Mouse (Mus musculus): ENCODE results near the gene Rfk.

Gene Rfk

DNA sequence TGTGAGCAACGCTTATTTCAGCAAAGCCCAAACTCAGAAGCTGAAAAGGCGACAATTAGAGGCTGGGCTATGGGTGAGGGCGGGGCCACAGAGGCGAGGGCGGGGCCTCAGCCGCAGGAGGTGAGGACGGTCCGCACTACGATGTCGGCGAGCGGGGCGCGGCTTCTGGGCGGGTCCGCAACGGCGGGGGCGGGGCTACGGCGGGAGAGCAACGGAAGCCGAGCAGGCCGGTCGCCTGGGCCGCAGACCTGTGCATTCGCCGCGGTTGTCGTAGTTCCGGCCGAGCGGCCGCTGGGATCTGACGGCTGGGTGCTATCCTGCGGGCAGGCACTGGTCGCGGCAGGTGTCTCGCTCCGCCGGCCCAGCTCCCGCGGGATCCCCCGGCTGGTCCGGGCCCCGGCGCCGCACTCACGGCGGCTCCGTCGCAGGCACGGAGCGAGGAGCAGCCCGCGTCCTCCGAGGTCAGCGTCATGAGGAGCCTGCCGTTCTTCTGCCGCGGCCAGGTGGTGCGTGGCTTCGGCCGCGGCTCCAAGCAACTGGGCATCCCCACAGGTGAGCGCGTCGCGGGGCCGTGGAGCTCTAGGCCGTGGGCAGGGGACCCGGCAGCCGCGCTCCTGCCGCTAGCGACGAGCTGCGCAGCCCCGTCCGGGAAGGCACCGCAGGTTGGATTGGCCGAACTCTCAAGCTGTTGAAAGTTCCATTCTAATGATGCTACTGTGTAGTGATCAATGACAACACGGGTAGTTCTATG lies at the start of gene Rfk:
Rfk (plus strand) TSS at position 203 of the 751 bp plus-strand sequence.
- DNase-seq (ENCODE audit: low spot score): peak; percentile 90

DNA sequence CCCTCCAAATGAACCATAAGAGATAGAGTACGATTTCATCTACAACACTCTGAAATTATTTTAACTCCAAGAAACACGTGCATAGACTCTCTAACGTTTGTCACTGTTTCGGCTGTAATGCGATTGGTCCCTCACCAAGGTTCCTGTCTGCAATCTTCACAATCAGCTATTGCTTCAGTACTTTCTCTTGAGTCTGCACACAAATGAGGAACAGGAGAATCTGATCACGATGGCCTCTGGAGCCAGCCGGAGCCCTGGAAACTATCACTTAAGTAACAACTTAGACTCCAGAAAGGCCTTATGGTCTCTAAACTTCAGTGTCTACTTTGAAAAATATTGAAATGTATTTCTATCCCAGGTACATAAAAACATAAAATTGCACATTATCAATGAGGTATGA lies 49.0 kb upstream of the Rfk start:
- no peak for DNase-seq (ENCODE audit: low spot score)

DNA sequence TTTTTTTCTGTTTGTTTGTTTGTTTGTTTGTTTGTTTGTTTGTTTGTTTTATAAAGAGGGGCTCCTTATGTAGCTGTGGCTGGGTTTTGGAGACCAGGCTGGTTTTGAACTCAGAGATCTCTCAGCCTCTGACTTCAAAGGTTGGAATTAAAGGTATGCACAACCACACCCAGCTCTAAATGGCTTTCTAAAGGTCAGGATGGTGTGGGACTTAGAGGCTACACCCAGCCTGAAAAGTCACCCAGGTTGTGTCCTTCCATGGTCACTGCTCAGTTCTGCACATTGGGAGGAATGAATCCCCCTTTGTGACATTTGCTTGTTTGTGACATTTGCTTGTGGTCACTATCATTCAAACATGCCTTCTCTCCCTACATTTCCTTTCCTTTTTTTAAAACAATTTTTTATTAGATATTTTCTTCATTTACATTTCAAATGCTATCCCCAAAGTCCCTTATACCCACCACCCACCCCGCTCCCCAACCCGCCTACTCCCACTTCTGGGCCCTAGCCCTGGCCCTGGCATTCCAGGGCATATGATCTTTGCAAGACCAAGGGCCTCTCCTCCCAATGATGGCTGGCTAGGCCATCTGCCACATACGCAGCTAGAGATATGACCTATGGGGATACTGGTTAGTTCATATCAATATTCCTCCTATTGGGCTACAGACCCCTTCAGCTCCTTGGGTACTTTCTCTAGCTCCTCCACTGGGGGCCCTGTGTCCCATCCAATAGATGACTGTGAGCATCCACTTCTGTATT lies 46.9 kb upstream of the Rfk start:
- no peak for DNase-seq (ENCODE audit: low spot score)

DNA sequence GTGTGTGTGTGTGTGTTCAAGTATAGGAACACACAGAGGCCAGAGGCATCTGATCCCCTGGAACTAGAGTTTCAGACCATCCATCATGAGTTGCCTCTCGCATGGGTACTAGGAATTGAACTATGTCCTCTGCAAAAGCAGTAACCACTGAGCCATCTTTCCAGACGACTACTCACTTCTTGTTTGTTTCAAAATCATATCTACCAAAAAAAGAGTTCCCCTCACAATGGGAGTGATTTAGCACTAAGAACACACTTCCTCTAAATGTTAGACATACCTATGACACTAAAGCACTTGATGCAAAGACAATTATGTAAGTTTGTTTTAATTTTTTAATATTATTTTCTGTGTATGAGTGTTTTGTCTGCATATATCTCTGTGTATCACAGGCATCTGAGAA lies 46.0 kb upstream of the Rfk start:
- no peak for DNase-seq (ENCODE audit: low spot score)

DNA sequence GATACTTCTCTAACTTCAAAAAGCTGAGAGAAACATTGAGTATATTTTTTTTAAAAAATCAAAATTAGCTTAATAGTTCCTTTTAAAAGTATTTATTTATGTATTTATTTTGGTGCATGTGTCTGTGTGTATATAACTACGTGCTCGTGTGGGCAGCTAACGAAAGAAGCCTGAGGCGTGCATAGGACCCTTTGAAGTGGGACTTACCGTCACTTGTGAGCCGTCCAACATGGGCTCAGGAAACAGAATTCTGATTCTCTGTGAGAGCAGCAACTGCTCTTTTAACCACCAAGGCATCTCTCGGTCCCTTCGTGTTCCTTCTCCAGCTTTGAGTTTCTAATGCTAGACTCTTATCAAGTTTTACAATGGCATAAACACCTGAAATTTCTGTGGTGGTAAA lies 40.1 kb upstream of the Rfk start:
- no peak for DNase-seq (ENCODE audit: low spot score)

DNA sequence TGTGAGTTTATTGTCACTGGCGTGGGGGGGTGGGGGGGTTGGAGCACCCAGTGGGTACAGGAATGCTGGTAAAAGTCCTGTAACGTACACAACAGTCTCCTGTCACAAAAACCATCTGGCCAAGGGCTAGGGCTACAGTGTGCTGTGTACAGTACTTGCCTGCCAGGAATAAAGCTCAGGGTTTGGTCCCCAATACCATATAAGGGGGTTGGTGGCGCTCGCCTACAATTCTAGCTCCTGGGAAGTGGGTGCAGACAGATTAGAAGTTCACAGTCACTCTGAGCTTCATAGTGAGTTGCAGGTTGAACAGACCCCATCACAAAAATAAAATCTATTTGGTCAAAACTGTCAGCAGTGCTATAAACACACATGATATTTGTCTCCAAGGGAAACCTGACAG lies 39.5 kb upstream of the Rfk start:
- DNase-seq (ENCODE audit: low spot score): no peak

DNA sequence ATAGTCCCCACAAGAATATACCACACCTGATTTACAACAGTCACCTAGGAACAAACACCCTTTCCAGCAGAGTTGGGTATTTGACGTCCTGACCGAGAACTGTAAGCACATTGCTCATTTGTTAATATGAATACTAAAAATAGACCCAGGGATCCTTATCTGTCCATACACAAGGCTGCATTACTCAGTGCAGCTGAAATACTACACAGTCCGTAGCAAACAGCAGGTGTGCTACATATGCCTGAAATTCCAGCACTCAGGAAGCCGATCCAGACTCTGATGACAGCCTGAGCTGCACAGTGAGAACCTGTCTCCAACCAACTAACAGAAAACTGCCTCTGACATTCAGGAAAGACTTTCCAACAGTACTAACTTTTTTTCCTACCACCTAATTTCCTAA lies 39.0 kb upstream of the Rfk start:
- peak; percentile 46 for DNase-seq (ENCODE audit: low spot score)

DNA sequence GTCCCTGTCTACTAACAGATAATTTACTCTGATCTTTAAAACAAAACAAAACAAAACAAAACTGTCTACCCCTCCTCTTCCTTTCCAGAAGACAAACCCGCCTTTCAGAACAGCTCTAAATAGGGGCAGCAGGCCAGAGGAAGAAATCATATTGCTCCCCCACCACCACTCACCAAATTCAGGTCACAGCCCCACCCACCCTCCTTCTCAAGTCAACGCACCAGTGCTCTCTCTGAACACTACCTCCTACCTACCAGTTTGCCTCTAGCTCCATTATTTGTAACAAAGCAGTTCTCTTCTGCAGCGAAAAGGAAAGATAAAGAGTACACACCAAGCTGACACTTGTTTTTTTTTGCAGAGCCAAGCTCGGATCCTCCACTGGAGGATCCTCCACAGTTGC lies 38.5 kb upstream of the Rfk start:
- DNase-seq (ENCODE audit: low spot score): no peak

DNA sequence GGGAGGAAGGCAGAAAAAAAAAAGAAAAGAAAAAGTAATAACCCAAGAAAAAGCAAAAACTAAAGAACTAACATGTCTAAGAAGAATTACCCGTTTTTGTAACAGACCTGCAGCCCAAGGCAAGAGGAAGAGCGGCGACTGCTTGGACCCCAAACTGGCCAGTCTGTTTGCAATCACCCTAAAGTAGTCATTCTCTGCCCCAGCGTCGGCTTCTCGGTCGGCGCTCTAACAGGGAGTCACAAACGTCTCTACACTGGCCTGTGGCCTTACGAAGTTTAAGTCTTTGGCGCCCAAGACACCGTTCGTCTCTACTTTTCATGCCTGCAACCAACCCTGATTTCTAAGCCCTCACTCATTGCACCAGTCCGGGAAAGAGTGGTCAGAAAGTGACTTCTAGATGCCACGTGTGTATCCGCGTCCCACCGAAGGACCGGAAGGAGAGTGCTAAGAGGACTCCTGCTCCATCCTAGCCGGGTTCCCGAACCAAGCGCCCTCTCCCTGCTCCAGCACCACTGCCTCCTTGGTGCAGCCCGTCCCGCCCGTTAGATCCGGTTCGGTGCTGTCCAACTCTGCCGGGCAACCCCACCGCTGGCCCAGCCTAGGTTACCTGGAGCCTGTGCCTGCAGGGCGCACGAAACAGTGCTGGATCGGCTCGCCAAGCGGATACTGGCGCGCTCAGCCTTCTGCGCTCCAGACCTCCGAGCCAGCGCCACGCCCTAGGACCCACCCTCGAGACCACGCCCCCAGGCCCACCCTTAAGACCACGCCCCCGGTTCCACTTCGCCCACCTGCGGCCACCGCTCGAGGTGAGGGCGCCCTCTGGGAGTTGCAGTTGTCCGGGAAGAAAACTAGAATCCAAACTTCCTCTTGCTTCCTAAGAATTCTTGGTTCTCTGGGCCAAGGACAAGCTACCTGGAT lies 37.6 kb upstream of the Rfk start:
- peak; percentile 70 for DNase-seq (ENCODE audit: low spot score)

DNA sequence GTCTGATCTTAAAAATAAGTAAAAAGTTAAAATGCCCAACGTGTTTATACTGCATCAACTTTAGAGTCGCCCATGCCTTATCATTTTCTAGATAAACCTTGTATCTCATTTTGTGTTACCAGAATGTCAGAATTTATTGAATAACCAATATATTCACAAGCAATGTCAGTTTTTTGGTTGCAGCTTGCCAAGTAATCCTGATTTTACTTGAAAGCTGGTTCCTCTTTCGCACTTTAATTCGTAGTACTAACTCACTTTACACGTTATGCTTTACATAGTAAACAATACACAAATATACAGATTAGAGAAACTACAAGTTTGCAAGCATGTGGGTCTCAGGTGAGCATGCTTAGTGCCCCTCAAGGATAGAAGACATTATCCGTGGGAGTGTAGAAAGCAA lies 36.9 kb upstream of the Rfk start:
- DNase-seq (ENCODE audit: low spot score): no peak

DNA sequence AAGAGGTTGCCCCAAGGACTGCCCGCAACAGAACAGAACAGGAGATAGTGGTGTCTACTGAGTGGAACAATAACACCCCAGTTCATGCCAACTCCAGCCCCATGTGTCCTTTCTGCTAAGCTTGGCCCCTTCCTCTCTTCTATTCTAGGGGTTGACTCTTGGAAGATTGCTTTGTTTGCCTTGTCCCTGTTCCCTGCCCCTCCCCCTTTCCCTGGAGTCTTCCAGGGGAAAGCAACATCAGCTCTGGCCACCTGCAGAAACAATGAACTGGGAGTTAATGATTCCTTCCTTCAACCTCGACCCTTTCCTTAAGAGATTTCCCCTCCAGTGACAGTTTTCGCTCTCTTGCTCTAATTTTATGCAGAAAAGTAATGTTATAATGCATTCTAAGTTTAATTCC lies 36.5 kb upstream of the Rfk start:
- DNase-seq (ENCODE audit: low spot score): no peak

DNA sequence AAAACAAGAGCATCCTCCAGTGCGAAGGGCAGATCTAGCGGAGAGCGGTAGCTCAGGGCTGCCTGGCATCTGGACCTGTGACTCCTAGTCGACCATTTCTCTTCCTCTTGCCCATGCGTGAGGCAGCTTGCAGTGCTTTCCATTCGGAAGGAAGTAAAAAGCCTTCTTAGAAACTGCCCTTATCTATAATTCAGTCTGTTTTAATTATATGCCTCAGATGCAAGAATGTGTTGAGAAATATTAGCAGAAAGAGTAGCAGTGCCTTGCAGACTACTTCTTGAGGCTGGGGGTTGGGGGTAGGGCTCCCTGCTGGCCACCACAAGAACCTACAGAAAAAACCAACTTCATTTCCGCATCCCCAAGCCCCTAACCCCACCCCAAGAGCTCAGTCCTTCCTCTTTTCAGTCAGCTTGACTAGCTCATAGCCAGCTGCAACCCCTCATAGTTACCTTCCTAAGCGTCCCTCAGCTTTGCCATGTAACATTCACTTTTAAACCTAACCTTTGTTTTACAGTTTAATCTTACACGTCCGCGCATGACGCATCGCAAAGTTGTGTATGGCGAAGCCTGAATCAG lies 34.4 kb upstream of the Rfk start:
- DNase-seq (ENCODE audit: low spot score): no peak

DNA sequence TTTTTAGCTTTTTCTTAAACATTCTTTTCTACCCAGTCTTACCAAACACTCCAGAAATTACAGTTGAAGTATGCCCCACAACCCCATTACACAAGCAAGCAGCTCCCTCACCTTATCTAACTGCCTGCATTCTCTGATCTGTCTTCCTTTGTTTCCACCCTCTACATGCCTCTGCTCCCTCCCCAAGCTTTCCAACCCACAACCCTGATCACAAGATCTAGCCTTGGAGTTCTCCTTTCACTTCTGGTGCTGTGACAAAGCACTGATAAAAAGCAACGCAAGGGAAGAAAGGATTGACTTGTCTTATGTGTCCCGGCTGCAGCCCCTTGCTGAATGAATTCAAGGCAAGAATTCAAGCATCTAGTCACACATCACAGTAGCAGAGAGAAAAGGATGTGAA lies 32.7 kb upstream of the Rfk start:
- DNase-seq (ENCODE audit: low spot score): peak; percentile 26

DNA sequence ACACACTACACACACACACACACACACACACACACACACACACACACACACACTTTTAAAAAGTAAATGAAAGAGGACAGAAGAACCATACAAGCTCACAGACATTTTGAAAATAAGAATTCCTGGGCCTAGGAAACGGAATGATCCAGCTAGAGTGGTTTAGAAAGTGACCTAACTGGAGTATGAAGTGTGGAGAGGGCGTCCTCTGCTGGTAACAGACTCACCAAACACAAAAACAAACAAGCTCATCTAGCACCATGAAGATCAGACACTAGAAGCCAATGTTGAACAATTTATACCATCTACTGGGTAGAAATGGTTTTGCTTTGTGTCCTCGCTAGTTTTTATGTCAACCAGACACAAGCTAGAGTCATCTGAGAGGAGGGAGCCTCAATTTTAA lies 29.1 kb upstream of the Rfk start:
- DNase-seq (ENCODE audit: low spot score): peak; percentile 72

DNA sequence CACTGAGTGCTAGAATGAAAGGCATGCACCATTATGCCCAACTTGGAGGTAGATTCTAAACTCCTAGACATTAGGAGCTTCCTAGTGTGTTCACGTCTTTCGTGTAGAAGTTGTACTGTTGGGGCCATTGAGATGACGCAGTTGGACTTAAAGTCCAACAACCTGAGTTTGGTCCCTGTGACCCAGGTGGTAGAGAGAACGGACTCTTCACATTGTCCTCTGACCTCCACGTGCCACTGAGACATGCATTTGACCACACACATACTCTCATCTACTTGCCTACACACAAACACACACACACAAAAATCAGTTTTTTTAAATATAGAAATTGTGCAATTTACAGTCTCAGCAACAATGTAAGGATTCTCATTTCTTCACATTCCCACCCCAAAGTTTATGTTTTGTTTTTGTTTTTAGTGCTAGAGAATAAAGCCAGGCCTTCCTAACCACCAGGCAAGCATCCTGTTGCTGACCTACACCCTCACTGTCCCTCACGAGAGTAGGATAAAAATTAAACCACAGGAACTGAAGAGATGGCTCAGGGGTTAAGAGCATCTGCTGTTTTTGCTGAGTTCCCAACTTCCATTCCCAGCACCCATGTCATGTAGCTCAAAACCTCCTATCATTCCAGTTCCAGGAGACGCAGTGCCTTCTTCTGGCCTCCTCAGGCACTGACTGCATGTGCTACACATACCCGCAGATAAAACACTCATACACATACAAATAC lies 27.3 kb upstream of the Rfk start:
- DNase-seq (ENCODE audit: low spot score): no peak

DNA sequence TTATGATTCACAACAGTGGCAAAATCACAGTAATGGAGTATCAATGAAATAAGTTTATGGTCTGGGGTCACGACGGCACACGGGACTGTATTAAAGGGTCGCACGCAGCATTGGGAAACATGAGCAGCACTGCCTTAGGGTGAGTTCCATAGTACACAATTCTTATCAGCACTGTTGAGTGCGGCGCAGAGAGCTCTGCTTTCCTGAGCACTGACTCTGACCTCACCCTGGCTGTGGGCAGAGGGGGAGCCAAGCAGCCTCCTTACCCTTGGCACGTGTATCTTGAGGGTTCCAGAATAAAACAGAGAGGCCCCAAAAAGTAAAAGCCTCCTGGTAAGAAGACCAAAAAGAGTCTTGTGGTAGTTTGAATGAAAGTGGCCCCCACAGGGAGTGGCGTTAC lies 25.3 kb upstream of the Rfk start:
- no peak for DNase-seq (ENCODE audit: low spot score)

DNA sequence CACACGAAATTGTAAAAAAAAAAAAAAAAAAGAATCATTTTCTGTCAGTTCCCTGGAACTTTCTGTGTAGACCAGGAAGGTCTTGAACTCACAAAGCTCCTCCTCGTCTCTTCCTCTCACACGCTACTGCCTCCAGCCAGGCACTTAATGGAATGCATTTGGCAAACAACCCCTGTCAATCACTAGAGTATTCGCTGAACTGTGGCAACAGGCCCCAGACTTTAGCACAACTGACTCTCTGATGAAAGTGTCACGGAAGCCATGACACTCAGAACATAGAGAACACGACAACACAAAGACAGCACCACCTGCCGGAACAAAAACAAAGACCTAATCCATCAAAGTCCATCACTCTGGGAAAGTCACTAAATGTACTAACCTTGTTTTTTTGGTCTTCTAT lies 24.3 kb upstream of the Rfk start:
- DNase-seq (ENCODE audit: low spot score): no peak

DNA sequence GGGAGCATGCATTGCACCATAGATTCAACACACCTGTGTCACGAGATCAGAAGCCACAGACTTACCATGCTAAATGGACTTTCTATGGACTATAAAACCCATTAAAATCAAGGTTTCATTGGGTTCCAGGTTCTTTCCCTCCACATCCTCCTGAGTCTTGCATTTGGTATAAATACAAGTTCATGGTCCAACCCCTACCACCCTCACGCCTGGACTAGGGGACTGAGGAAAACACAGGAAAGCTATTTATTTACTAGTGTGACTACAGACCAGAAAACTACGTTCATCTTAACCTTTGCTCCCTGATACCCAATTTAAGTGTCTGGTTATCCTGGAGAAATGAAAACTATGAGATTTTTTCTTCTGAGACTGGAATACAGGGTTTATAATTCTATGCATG lies 21.1 kb upstream of the Rfk start, which contains the start of gene Gcnt1:
Gcnt1 (minus strand) TSS at position 144 of the 400 bp plus-strand sequence.
- DNase-seq (ENCODE audit: low spot score): no peak

DNA sequence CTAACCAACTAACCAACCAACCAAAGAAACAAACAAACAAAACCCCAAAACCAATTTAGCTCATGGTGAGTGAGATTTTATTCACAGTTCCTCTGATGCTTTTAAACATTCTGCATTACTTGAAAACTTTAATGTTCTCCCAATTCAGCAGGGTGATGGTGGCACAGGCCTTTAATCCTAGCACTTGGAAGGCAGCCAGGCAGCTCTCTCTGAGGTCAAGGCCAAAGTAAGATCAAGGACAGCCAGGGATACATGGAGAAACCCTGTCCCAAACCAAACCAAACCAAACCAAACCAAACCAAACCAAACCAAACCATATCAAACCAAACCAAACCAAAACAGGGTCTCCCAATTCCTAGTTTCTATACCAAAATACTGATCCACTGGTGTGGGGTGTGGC lies 15.0 kb upstream of the Rfk start:
- DNase-seq (ENCODE audit: low spot score): no peak

DNA sequence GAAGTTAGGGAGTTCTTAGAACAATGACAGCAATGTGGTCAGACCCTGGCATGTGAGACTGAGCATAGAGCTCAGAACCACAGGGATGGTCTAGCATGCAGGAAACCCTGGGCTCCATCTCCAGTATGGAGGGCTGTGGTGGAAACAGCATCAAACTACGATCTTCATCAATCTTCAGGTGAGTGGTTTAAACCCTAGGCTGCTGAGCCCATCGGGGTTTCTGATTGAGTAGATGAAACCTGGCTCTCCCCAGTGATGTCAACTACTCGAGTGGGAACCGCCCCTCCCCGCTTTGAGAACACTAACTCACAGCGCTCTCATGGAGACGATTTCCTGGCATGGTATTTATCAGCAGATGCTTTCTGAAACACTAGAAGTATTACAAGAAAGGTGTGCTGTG lies 13.3 kb upstream of the Rfk start:
- DNase-seq (ENCODE audit: low spot score): no peak

DNA sequence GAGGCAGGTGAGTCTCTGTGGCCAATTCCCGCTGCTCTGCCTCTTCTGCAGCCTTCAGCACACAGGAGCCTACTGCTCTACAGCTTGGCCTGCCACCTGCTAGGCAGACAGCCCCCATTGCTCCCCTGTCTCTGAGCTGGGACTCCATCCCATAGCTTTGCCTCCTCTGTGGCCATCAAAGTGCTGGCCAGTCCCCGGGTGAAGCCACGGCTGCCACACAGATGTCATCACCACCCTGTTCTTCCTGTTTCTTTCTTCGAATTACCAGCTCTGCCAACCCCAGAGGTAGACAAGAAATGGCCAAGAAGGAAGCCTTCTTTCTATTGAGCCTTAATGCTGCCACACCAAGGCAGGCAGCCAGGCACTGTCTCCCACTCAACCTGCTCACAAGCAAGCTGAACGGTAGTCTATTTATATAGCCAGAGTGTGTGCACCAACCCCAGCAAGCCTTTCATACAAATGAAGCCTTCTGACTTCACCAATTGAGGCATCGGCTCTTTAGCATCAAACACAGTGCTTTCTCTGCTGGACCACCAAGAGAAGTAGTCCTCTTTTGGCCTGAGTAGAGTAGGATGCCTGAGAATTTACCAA lies 10.9 kb upstream of the Rfk start:
- no peak for DNase-seq (ENCODE audit: low spot score)
